In the genomic region with DNA sequence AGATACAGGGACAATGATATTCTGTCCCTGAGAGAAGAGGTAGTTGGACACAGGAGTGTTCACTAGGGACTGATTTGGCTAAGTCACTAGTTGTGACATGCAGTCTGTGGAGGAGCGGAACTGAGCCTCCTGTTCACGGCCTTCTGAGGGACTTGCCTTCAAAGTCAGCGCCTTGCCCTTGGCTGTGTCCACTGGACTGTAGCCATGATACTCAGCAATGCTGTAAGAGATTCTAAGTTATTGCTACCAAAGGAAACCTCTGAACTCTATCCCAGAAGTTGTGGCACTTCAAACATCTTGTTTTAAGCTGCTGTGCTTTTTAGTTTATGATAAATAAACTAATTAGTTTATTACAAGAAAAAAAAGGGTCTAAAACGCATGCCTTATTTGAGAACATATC, we compare ENCODE assay signal across 22 mouse cellular contexts.
DNase-seq lines count a peak whose midpoint lies in the region; ATAC-seq and TF ChIP-seq lines count a peak whose summit lies in the region.
"Had no signal": no experiment of that assay in that cellular context is flagged by ENCODE, and none has a peak within 500 bp of the region (broad histone marks: within the 10 kb centered on the region; RNA-seq: fewer than 3 reads in every experiment).

No protein-coding gene starts in this region.

- no peak for TF ChIP-seq CTCF in kidney, postnatal 0 days (IDR thresholded peaks at IDR 0.05; ENCODE audit: low read depth)
- TF ChIP-seq CTCF in lung, embryonic 14.5 days (IDR thresholded peaks at IDR 0.05; ENCODE audit: low read depth) = no peak

- no peaks in the 10 kb centered on the region for H3K27me3 ChIP-seq in kidney, postnatal 0 days (ENCODE audit: insufficient read depth, low read length)
- H3K27me3 ChIP-seq in kidney, embryonic 15.5 days = no peaks in the 10 kb centered on the region
- H3K27me3 ChIP-seq in lung, embryonic 14.5 days (ENCODE audit: insufficient read depth, low read length) = no peaks in the 10 kb centered on the region
- H3K27me3 ChIP-seq: embryonic facial prominence, embryonic 13.5 days; embryonic facial prominence, embryonic 15.5 days; forebrain, embryonic 12.5 days had no signal

- no peak overlapping the region for H3K27ac ChIP-seq in kidney, postnatal 0 days
- H3K27ac ChIP-seq in kidney, embryonic 15.5 days = no peak overlapping the region
- no peak overlapping the region for H3K27ac ChIP-seq in lung, embryonic 14.5 days (ENCODE audit: low read depth)
- H3K27ac ChIP-seq: embryonic facial prominence, embryonic 13.5 days; embryonic facial prominence, embryonic 15.5 days; forebrain, embryonic 10.5 days; forebrain, embryonic 12.5 days had no signal

- no peak overlapping the region for H3K4me2 ChIP-seq in kidney, postnatal 0 days (ENCODE audit: low read length)
- H3K4me2 ChIP-seq in kidney, embryonic 15.5 days = no peak overlapping the region
- no peak overlapping the region for H3K4me2 ChIP-seq in lung, embryonic 14.5 days
- H3K4me2 ChIP-seq: embryonic facial prominence, embryonic 13.5 days; embryonic facial prominence, embryonic 15.5 days; forebrain, embryonic 12.5 days had no signal

- peak; percentile 55 for DNase-seq in adrenal gland, postnatal 14 days
- no peak for DNase-seq in adrenal gland, adult 18-20 months (ENCODE audit: low spot score in 2 of 2)
- peak; percentile 58 for DNase-seq in kidney, postnatal 0 days (ENCODE audit: low spot score)
- peak; percentile 35 for DNase-seq in lung, embryonic 14.5 days
- DNase-seq in lung, adult 18-20 months = no peak
- DNase-seq in adipocyte (ENCODE audit: low spot score) = peak; percentile 45
- DNase-seq in embryo, embryonic 10.5 days (ENCODE audit: low spot score) = no peak
- DNase-seq: adrenal gland, adult 8-10 months; cerebellum, adult 11-12 months; cerebellum, adult 2 months; cerebellum, adult 9-10 months; cerebellum, postnatal 10 days; cerebellum, postnatal 25 days; embryo, embryonic 11 days had no signal

- ATAC-seq in kidney, postnatal 0 days (replicated peaks; ENCODE audit: low FRiP score, low read depth) = no peak
- no peak for ATAC-seq in kidney, embryonic 15.5 days (replicated peaks; ENCODE audit: low FRiP score)
- no peak for ATAC-seq in lung, embryonic 14.5 days (ENCODE audit: insufficient read depth)
- ATAC-seq: forebrain, embryonic 14.5 days; forebrain, embryonic 16.5 days had no signal

- WGBS in kidney, postnatal 0 days = 49% methylated on average over 4 of the region's 4 CpGs
- WGBS in kidney, embryonic 15.5 days = 62% methylated on average over 4 of the region's 4 CpGs
- 80% methylated on average over 4 of the region's 4 CpGs for WGBS in lung, embryonic 14.5 days

- H3K9ac ChIP-seq in kidney, postnatal 0 days (ENCODE audit: low read depth, low read length) = no peak overlapping the region
- H3K9ac ChIP-seq in kidney, embryonic 15.5 days = no peak overlapping the region
- H3K9ac ChIP-seq in lung, embryonic 14.5 days = no peak overlapping the region
- H3K9ac ChIP-seq: embryonic facial prominence, embryonic 13.5 days; embryonic facial prominence, embryonic 15.5 days; forebrain, embryonic 12.5 days had no signal

- no peaks in the 10 kb centered on the region for H3K36me3 ChIP-seq in kidney, postnatal 0 days (ENCODE audit: insufficient read depth, low read length)
- no peaks in the 10 kb centered on the region for H3K36me3 ChIP-seq in kidney, embryonic 15.5 days
- H3K36me3 ChIP-seq in lung, embryonic 14.5 days (ENCODE audit: insufficient read depth) = no peaks in the 10 kb centered on the region
- H3K36me3 ChIP-seq: embryonic facial prominence, embryonic 13.5 days; embryonic facial prominence, embryonic 15.5 days; forebrain, embryonic 10.5 days; forebrain, embryonic 12.5 days had no signal

- no peak overlapping the region for H3K4me3 ChIP-seq in kidney, postnatal 0 days (replicated peaks; ENCODE audit: low read depth, low read length)
- no peak overlapping the region for H3K4me3 ChIP-seq in kidney, embryonic 15.5 days (replicated peaks)
- no peak overlapping the region for H3K4me3 ChIP-seq in lung, embryonic 14.5 days (ENCODE audit: low read depth, low read length)
- H3K4me3 ChIP-seq: embryonic facial prominence, embryonic 13.5 days; embryonic facial prominence, embryonic 15.5 days; erythroblast, embryonic 14.5 days; forebrain, embryonic 10.5 days; forebrain, embryonic 12.5 days had no signal

- H3K4me1 ChIP-seq in kidney, postnatal 0 days (replicated peaks; ENCODE audit: insufficient read depth, low read length) = no peaks in the 10 kb centered on the region
- no peaks in the 10 kb centered on the region for H3K4me1 ChIP-seq in kidney, embryonic 15.5 days
- no peaks in the 10 kb centered on the region for H3K4me1 ChIP-seq in lung, embryonic 14.5 days (ENCODE audit: insufficient read depth)
- H3K4me1 ChIP-seq: forebrain, embryonic 10.5 days had no signal

- no peaks in the 10 kb centered on the region for H3K9me3 ChIP-seq in kidney, postnatal 0 days (replicated peaks; ENCODE audit: low read length)
- H3K9me3 ChIP-seq in kidney, embryonic 15.5 days (replicated peaks) = no peaks in the 10 kb centered on the region
- H3K9me3 ChIP-seq in lung, embryonic 14.5 days (ENCODE audit: low read depth, low read length) = no peaks in the 10 kb centered on the region
- H3K9me3 ChIP-seq: embryonic facial prominence, embryonic 13.5 days; embryonic facial prominence, embryonic 15.5 days; forebrain, embryonic 10.5 days; forebrain, embryonic 12.5 days had no signal

Comparison
In these comparisons a context has a peak if more than half of its experiments do, and no peak if none do; other contexts are left out.
1. DNase-seq: peak in adrenal gland, postnatal 14 days (single experiment), kidney, postnatal 0 days (single experiment), lung, embryonic 14.5 days (single experiment) and adipocyte (single experiment); none in adrenal gland, adult 18-20 months (0 of 2), lung, adult 18-20 months (0 of 2) and embryo, embryonic 10.5 days (single experiment).